Mouse (Mus musculus) brain, embryonic 14.5 days (tissue): ENCODE data around the gene Artn.

Source experiments
- CTCF ChIP-seq: fragments of 200-500 bp; IDR thresholded peaks from 2 replicates; pipeline ENCODE4 v1.5.1; 2012; ENCODE audit warnings: inconsistent platforms, mild to moderate bottlenecking, moderate library complexity, borderline replicate concordance; ENCODE audit not compliant: insufficient read depth, insufficient read length; ENCODE audit errors: extremely low read depth
- POLR2A ChIP-seq: fragments of 200-500 bp; IDR thresholded peaks from 2 replicates; pipeline ENCODE4 v1.6.1; 2012; ENCODE audit warnings: mild to moderate bottlenecking, inconsistent platforms, borderline replicate concordance; ENCODE audit not compliant: poor library complexity, insufficient read depth, insufficient read length, severe bottlenecking; ENCODE audit errors: extremely low read depth

GRCm38 (mm10) chr4:117895339-117895738, 34.2 kb downstream of the Artn start:
- TF ChIP-seq CTCF (no peak), POLR2A (no peak)
